Mouse (Mus musculus) hindbrain, embryonic 10.5 days (tissue): ENCODE measurements around the gene Optn. TPM values are rescaled to one million over a fixed set of nuclear protein-coding genes. Genes with fewer than 3 reads are reported as not detected.

ENCODE experiments used
- DNase-seq: peaks from one replicate; pipeline ENCODE4 v3.0.0-alpha.2; 2017; ENCODE audit warnings: low spot score
- H3K27ac ChIP-seq: fragments of 300-500 bp; sonication (generic); 2 replicates; pipeline ENCODE4 v1.5.1; 2016; ENCODE audit warnings: mild to moderate bottlenecking, moderate library complexity
- H3K27me3 ChIP-seq: fragments of 300-500 bp; sonication (generic); 2 replicates; pipeline ENCODE4 v1.6.1; 2016; ENCODE audit warnings: mild to moderate bottlenecking; ENCODE audit not compliant: poor library complexity, insufficient read depth, severe bottlenecking
- H3K36me3 ChIP-seq: fragments of 300-500 bp; sonication (generic); 2 replicates; pipeline ENCODE4 v1.6.1; 2016; ENCODE audit warnings: mild to moderate bottlenecking, moderate library complexity
- H3K4me1 ChIP-seq: fragments of 300-500 bp; sonication (generic); replicated peaks from 2 replicates; pipeline ENCODE4 v1.6.1; 2016; ENCODE audit warnings: mild to moderate bottlenecking
- H3K4me3 ChIP-seq: fragments of 300-500 bp; sonication (generic); 2 replicates; pipeline ENCODE4 v1.5.1; 2016; ENCODE audit warnings: mild to moderate bottlenecking, moderate library complexity
- H3K9me3 ChIP-seq: fragments of 300-500 bp; sonication (generic); 2 replicates; pipeline ENCODE4 v1.6.1; 2016; ENCODE audit warnings: mild to moderate bottlenecking, moderate library complexity
- WGBS: fragments of 180-500 bp; shearing (Covaris S2); methylation state at CpG from one replicate; pipeline ENCODE4 v1.1.7; 2016; 5-methylcytosine and 5-hydroxymethylcytosine counted together
- polyA plus RNA-seq: library from polyadenylated mRNA; unstranded; fragments of >200 nt; fragmentation: Nextera tagmentation; extraction: Ambion mirVana; gene quantifications from 2 replicates; pipeline ENCODE4 v1.2.1, GENCODE M21; 2016

Gene Optn
- polyA plus RNA-seq, 1 experiment from 2014 or later, result 5.2 TPM

GRCm38 (mm10) chr2:5015527-5015926 is 48.3 kb downstream of the Optn start:
- peaks cover 4% of the 10 kb centered on the region for H3K36me3 ChIP-seq
- H3K4me3 ChIP-seq, result no peak overlapping the region
- no peak overlapping the region for H3K27ac ChIP-seq
- no peaks in the 10 kb centered on the region for H3K9me3 ChIP-seq
- peaks cover 8% of the 10 kb centered on the region for H3K4me1 ChIP-seq
- no peak for DNase-seq
- H3K27me3 ChIP-seq, result no peaks in the 10 kb centered on the region
- WGBS, result 90% methylated on average over 6 of the region's 6 CpGs

DNA sequence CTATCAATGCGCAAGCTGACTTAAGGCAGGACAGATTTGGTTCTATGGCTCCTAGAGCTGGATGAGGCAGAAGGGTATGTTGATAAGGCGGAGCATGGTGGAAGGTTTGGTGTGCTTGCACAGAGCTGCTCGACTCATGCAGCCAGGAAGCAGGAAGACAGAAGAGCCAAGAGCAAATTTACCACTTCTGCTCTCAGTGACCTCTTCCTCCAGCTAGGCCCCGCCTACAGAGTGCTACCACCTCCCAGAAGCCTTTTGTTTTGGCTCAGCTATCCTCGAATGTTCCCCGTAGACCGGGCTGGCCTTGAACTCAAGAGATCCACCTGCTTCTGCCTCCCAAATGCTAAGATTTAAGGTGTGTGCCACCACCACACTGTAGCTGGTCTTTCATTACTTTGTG is 49.2 kb downstream of the Optn start:
- no peak for DNase-seq
- Histone ChIP-seq H3K27ac (no peak overlapping the region), H3K36me3 (peaks cover 10% of the 10 kb centered on the region), H3K4me1 (peaks cover 8% of the 10 kb centered on the region), H3K27me3 (no peaks in the 10 kb centered on the region), H3K9me3 (no peaks in the 10 kb centered on the region), H3K4me3 (no peak overlapping the region)
- WGBS, result 83% methylated on average over 7 of the region's 7 CpGs

DNA sequence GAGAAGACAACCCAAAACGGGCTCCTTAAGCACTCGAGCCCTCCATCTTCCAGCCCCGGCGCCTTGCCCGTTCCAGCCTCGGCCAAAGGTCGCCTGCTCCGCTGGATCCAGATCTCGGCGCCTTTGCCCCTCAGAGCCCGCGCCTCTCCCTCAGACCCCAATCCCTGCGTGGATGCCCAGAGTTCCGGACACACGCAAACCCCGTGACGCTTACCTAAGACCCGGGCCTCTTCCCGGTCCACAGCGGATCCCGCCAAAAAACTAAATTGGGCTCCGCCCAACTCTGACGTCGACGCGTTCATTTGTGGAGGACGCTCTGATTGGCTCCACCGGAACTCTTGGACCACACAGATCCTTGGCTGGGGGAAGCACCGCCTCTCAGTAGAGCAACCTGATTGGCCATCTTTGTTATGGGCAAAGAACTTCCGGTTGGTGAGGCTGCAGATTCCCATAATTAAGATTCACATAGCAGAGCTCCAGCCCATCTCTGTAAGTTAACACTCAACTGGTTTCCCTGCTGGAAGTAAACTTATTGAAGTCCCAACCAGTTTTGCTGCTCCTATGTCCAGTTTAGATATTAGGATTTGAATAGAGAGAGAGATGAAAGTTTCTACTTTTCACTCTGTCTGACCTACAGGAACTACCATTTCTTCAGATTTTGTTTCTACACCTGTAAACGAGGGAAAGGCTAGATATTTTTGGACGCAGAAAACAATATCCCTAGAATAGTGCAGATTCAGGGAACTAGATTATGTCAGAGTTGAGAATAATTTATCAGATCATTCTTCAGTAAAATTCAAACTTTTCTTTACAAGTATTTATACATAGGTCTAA is 51.1 kb downstream of the Optn start, which contains the start of gene Mcm10:
Mcm10 (minus strand) TSS at position 301 of the 834 bp plus-strand sequence.
- H3K9me3 ChIP-seq, result no peaks in the 10 kb centered on the region
- H3K4me1 ChIP-seq, result peaks cover 8% of the 10 kb centered on the region
- H3K36me3 ChIP-seq, result peaks cover 29% of the 10 kb centered on the region
- H3K4me3 ChIP-seq, result peak within 1 kb of the TSS; percentile 84
- DNase-seq, result peak; percentile 95
- no peaks in the 10 kb centered on the region for H3K27me3 ChIP-seq
- peak within 1 kb of the TSS; percentile 89 for H3K27ac ChIP-seq
- 4% methylated on average over 32 of the region's 32 CpGs for WGBS

- WGBS, result 17% methylated on average over 8 of the region's 8 CpGs
- Histone ChIP-seq H3K4me3 (peak overlapping the region; percentile 84), H3K27ac (peak overlapping the region; percentile 89), H3K4me1 (peaks cover 8% of the 10 kb centered on the region), H3K36me3 (peaks cover 36% of the 10 kb centered on the region), H3K27me3 (no peaks in the 10 kb centered on the region), H3K9me3 (no peaks in the 10 kb centered on the region)
- DNase-seq, result no peak
Observed at GRCm38 (mm10) chr2:5011898-5012490, 51.9 kb downstream of the Optn start.

DNA sequence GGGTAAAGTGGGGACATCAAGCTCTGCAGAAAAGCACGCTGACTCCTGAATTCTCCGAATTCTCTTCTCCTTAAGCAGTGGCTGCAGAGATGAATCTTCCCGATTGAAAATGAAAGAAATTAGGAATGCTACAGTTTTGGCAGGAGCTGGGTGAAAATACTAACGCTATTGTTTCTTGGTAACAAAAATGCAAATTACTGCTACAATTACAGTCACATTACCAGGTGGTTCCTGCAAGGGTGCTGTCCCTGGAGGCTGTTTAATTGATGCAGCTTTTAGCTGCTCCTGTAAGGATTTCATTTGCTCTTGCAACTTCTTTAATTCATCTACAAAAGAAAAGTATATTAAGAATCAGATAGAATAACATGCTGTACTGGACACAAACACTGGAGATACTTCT is 56.7 kb downstream of the Optn start:
- Histone ChIP-seq H3K27ac (no peak overlapping the region), H3K4me3 (no peak overlapping the region), H3K27me3 (no peaks in the 10 kb centered on the region), H3K36me3 (peaks cover 84% of the 10 kb centered on the region), H3K9me3 (no peaks in the 10 kb centered on the region), H3K4me1 (peaks cover 8% of the 10 kb centered on the region)
- WGBS, result 96% methylated on average over 4 of the region's 4 CpGs
- no peak for DNase-seq

GRCm38 (mm10) chr2:5001266-5001665 is 62.6 kb downstream of the Optn start:
- H3K36me3 ChIP-seq, result peaks cover 97% of the 10 kb centered on the region
- H3K4me3 ChIP-seq, result no peak overlapping the region
- H3K27me3 ChIP-seq, result no peaks in the 10 kb centered on the region
- no peaks in the 10 kb centered on the region for H3K4me1 ChIP-seq
- WGBS, result 93% methylated on average over 6 of the region's 6 CpGs
- no peak overlapping the region for H3K27ac ChIP-seq
- no peaks in the 10 kb centered on the region for H3K9me3 ChIP-seq
- DNase-seq, result no peak

DNA sequence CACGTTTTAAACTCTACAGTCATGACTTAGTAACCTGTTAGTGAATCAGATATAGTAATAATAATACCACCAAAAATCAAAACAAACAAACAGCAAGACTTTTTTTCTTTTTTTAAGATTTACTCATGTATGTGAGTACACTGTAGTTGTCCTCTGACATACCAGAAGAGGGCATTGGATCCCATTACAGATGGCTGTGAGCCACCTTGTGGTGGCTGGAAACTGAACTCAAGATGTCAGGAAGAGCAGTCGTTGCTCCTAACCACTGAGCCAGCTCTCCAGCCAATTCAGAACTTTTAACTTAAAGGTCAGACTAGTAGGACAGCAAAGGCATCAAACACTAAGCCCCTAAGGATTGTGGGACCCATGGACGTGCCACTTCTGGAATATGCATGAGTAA is 64.9 kb downstream of the Optn start:
- peaks cover 98% of the 10 kb centered on the region for H3K36me3 ChIP-seq
- 83% methylated on average over 3 of the region's 3 CpGs for WGBS

GRCm38 (mm10) chr2:4996421-4996824 is 67.4 kb downstream of the Optn start:
- H3K4me3 ChIP-seq, result no peak overlapping the region
- no peak for DNase-seq
- WGBS, result 95% methylated on average over 6 of the region's 6 CpGs
- no peaks in the 10 kb centered on the region for H3K4me1 ChIP-seq
- H3K27ac ChIP-seq, result no peak overlapping the region
- peaks cover 97% of the 10 kb centered on the region for H3K36me3 ChIP-seq
- no peaks in the 10 kb centered on the region for H3K27me3 ChIP-seq
- no peaks in the 10 kb centered on the region for H3K9me3 ChIP-seq

More for the DNA sequence above, 64.9 kb downstream of the Optn start:
- Histone ChIP-seq H3K27ac (no peak overlapping the region), H3K4me3 (no peak overlapping the region), H3K9me3 (no peaks in the 10 kb centered on the region), H3K27me3 (no peaks in the 10 kb centered on the region), H3K4me1 (no peaks in the 10 kb centered on the region)
- DNase-seq, result no peak

DNA sequence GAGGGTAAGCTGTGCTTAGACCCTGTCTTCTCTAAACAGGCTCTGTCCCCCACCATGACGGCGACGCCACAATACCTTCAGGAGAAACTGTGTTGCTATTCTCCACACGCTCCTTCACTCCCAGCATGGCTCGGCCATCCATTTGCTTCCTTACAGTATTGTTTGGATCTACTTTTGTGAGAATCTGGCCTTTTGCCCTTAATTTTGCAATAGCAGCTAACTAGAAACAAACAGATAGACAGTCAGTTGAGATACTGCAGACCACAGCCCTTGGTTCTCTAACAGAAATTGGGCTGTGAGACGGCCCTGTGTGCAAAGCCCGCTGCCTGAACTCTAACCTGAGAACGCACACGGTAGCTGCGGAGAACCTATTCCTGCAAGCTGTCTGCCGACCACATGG is 68.2 kb downstream of the Optn start:
- 94% methylated on average over 11 of the region's 11 CpGs for WGBS
- no peak for DNase-seq
- peaks cover 97% of the 10 kb centered on the region for H3K36me3 ChIP-seq

DNA sequence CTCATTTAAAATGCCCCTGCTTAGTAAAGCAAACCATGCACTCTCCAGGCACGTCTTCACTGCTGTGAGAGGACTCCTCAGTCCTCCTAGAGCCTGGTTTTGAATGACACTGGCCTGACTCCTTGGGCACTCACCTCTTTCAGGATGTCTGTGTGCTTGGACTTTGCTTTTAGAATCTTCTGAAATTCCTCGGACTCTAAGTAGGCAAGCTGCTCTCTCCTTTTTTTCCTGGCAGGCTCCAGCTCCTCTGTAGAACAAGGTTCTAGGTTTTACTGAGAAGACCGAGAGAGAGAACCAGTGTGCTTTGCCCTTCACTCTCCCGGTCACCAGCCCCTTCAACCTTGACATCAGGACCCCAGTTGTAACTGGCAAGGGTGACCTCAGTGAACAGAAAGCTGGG is 69.4 kb downstream of the Optn start:
- Histone ChIP-seq H3K27ac (no peak overlapping the region), H3K27me3 (no peaks in the 10 kb centered on the region), H3K4me1 (no peaks in the 10 kb centered on the region), H3K36me3 (peaks cover 96% of the 10 kb centered on the region), H3K9me3 (no peaks in the 10 kb centered on the region), H3K4me3 (no peak overlapping the region)
- 93% methylated on average over 4 of the region's 4 CpGs for WGBS
- DNase-seq, result no peak

More for the DNA sequence above, 68.2 kb downstream of the Optn start:
- Histone ChIP-seq H3K4me3 (no peak overlapping the region), H3K9me3 (no peaks in the 10 kb centered on the region), H3K27me3 (no peaks in the 10 kb centered on the region), H3K4me1 (no peaks in the 10 kb centered on the region), H3K27ac (no peak overlapping the region)

- Histone ChIP-seq H3K4me3 (no peak overlapping the region), H3K27ac (no peak overlapping the region), H3K4me1 (no peaks in the 10 kb centered on the region), H3K36me3 (peaks cover 88% of the 10 kb centered on the region), H3K9me3 (no peaks in the 10 kb centered on the region), H3K27me3 (no peaks in the 10 kb centered on the region)
- DNase-seq, result no peak
- WGBS, result 94% methylated on average over 11 of the region's 11 CpGs
Observed at GRCm38 (mm10) chr2:4993584-4993983, 70.3 kb downstream of the Optn start.

GRCm38 (mm10) chr2:4988826-4989424 is 74.9 kb downstream of the Optn start:
- no peak overlapping the region for H3K4me3 ChIP-seq
- no peak overlapping the region for H3K27ac ChIP-seq
- H3K9me3 ChIP-seq, result no peaks in the 10 kb centered on the region
- peaks cover 43% of the 10 kb centered on the region for H3K36me3 ChIP-seq
- no peaks in the 10 kb centered on the region for H3K4me1 ChIP-seq
- H3K27me3 ChIP-seq, result no peaks in the 10 kb centered on the region
- 78% methylated on average over 11 of the region's 11 CpGs for WGBS
- no peak for DNase-seq
